Mouse (Mus musculus): ENCODE measurements around the gene Itga1.

Itga1 gene

GRCm38 (mm10) chr13:114992260-114993014 lies 109.3 kb downstream of the Itga1 start:
- no peak for DNase-seq (ENCODE audit: low read depth, low spot score)

- no peak for DNase-seq (ENCODE audit: low read depth, low spot score)
Measured at GRCm38 (mm10) chr13:114987668-114988067, 114.1 kb downstream of the Itga1 start.

- no peak for DNase-seq (ENCODE audit: low read depth, low spot score)
Measured at GRCm38 (mm10) chr13:114987161-114987560, 114.6 kb downstream of the Itga1 start.

- DNase-seq (ENCODE audit: low read depth, low spot score), result no peak
Measured at GRCm38 (mm10) chr13:114984658-114985057, 117.1 kb downstream of the Itga1 start.

- DNase-seq (ENCODE audit: low read depth, low spot score), result no peak
Measured at GRCm38 (mm10) chr13:114983116-114983515, 118.6 kb downstream of the Itga1 start.

GRCm38 (mm10) chr13:114980831-114981419 lies 120.8 kb downstream of the Itga1 start:
- peak; percentile 17 for DNase-seq (ENCODE audit: low read depth, low spot score)

GRCm38 (mm10) chr13:114974484-114975042 lies 127.2 kb downstream of the Itga1 start:
- DNase-seq (ENCODE audit: low read depth, low spot score), result no peak

GRCm38 (mm10) chr13:114971905-114972304 lies 129.9 kb downstream of the Itga1 start:
- no peak for DNase-seq (ENCODE audit: low read depth, low spot score)

- peak; percentile 91 for DNase-seq (ENCODE audit: low read depth, low spot score)
Measured at GRCm38 (mm10) chr13:114964233-114964632, 137.5 kb downstream of the Itga1 start.

GRCm38 (mm10) chr13:114954516-114954915 lies 147.2 kb downstream of the Itga1 start:
- no peak for DNase-seq (ENCODE audit: low read depth, low spot score)

- DNase-seq (ENCODE audit: low read depth, low spot score), result peak; percentile 31
Measured at GRCm38 (mm10) chr13:114933541-114933940, 168.2 kb downstream of the Itga1 start.

- peak; percentile 19 for DNase-seq (ENCODE audit: low read depth, low spot score)
Measured at GRCm38 (mm10) chr13:114931775-114932294, 169.9 kb downstream of the Itga1 start, which contains the start of gene Itga2. Gene Itga2, minus strand, starts transcription at chr13:114932100.

GRCm38 (mm10) chr13:114930996-114931649 lies 170.6 kb downstream of the Itga1 start:
- peak; percentile 27 for DNase-seq (ENCODE audit: low read depth, low spot score)

GRCm38 (mm10) chr13:114924785-114925184 lies 177.0 kb downstream of the Itga1 start:
- no peak for DNase-seq (ENCODE audit: low read depth, low spot score)

- peak; percentile 26 for DNase-seq (ENCODE audit: low read depth, low spot score)
Measured at GRCm38 (mm10) chr13:114923331-114923730, 178.4 kb downstream of the Itga1 start.

GRCm38 (mm10) chr13:114915767-114916166 lies 186.0 kb downstream of the Itga1 start:
- DNase-seq (ENCODE audit: low read depth, low spot score), result no peak

- no peak for DNase-seq (ENCODE audit: low read depth, low spot score)
Measured at GRCm38 (mm10) chr13:114914963-114915362, 186.8 kb downstream of the Itga1 start.

GRCm38 (mm10) chr13:114914559-114914958 lies 187.2 kb downstream of the Itga1 start:
- no peak for DNase-seq (ENCODE audit: low read depth, low spot score)

- DNase-seq (ENCODE audit: low read depth, low spot score), result no peak
Measured at GRCm38 (mm10) chr13:114910629-114911028, 191.1 kb downstream of the Itga1 start.

- DNase-seq (ENCODE audit: low read depth, low spot score), result no peak
Measured at GRCm38 (mm10) chr13:114909514-114909913, 192.2 kb downstream of the Itga1 start.

GRCm38 (mm10) chr13:114907876-114908275 lies 193.9 kb downstream of the Itga1 start:
- DNase-seq (ENCODE audit: low read depth, low spot score), result no peak
